Mouse (Mus musculus): Measurements from ENCODE around the gene Cdc42ep4.

- no peak for TF ChIP-seq CTCF (IDR thresholded peaks at IDR 0.05; ENCODE audit: control insufficient read depth, insufficient read depth, low read length)
- no peak for TF ChIP-seq POLR2A (IDR thresholded peaks at IDR 0.05; ENCODE audit: borderline replicate concordance, control insufficient read depth, low read depth, low read length)
Observed at GRCm38 (mm10) chr11:113768356-113768755, 16.7 kb upstream of the Cdc42ep4 start.

All from bone marrow, adult 2 months (tissue).